Mouse (Mus musculus): ENCODE data around the gene Smyd3. TPM values are rescaled to one million over a fixed set of nuclear protein-coding genes. Genes with fewer than 3 reads are reported as not detected.
A peak's percentile ranks its signal among the peaks of the same experiment; 100 is the strongest.

Gene Smyd3
- polyA plus RNA-seq, 1 experiment from 2014 or later, result 9.5 TPM

DNA sequence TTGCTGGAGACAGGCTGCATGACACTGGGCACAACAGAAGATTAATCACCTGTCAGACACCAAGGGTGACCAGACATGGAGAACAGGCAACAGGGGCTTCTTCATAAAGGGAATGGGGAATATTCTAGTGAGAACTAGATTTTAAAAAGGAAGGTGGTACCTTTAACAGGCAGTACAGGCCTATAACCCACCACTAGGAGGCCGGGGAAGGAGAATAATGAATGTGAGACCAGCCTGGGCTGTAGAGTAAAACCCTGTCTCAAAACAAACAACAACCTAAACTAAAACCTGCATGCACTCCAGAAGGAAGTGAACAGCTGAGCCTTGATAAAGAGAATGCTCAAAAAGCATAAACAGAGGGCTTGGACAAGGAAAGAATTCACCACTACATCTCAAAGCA, 297.6 kb downstream of the Smyd3 start:
- ATAC-seq, result no peak
- H3K4me3 ChIP-seq, result no peak overlapping the region
- H3K36me3 ChIP-seq, result no peaks in the 10 kb centered on the region
- no peaks in the 10 kb centered on the region for H3K9me3 ChIP-seq (replicated peaks)
- no peak overlapping the region for H3K4me2 ChIP-seq
- H3K9ac ChIP-seq, result no peak overlapping the region
- WGBS (ENCODE audit: insufficient replicate concordance), result 50% methylated on average over 1 of the region's 1 CpGs
- no peak overlapping the region for H3K27ac ChIP-seq
- H3K4me1 ChIP-seq, result no peaks in the 10 kb centered on the region
- no peaks in the 10 kb centered on the region for H3K27me3 ChIP-seq (replicated peaks)

DNA sequence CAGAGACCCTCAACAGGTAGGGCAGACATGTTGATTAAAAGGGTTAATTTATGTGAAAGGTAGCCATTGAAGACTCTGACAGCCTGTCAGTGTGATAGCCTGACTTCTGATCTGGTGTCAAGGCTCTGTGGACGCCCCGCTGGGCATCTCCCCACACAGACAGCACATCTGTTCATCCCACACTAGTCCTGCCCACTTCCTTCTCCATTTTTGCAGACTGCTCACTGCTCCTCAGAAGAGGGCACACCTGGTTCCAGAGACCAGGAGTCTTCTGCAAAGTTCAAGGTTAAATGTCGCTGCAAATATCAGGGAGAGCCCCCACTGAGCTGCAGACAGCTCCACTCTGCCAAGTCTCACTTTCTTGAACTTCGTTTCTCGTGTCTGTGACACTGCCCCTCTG, 299.8 kb downstream of the Smyd3 start:
- H3K4me2 ChIP-seq, result no peak overlapping the region
- no peaks in the 10 kb centered on the region for H3K36me3 ChIP-seq
- H3K9me3 ChIP-seq (replicated peaks), result no peaks in the 10 kb centered on the region

DNA sequence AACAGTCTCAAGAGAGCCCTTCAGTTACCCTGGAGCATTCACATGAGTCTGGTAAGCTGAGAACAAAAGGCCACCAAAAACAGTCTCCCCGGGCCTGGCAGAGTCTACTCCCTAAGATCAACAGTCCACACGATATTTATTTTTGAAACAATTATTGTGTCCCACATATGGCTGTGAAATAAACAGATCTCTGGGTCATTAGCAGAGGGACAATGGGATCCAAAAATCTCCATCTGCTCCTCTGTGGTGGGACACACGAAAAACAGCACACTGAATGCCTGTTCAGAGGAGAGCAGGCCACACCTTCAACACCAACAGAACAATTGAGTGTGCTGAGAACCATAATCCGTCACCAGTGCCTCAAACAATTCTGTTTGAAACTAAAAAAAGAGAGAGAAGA, 300.8 kb downstream of the Smyd3 start:
- WGBS (ENCODE audit: insufficient replicate concordance), result 62% methylated on average over 4 of the region's 4 CpGs
- no peak overlapping the region for H3K4me3 ChIP-seq

More for the DNA sequence above, 299.8 kb downstream of the Smyd3 start:
- Histone ChIP-seq H3K4me1 (peaks cover 3% of the 10 kb centered on the region; the same call in 1 of the 2 replicates), H3K27me3 (replicated peaks) (no peaks in the 10 kb centered on the region), H3K4me3 (no peak overlapping the region), H3K9ac (no peak overlapping the region), H3K27ac (no peak overlapping the region)
- no peak for ATAC-seq
- 50% methylated on average over 5 of the region's 5 CpGs for whole genome bisulfite sequencing (ENCODE audit: insufficient replicate concordance)

DNA sequence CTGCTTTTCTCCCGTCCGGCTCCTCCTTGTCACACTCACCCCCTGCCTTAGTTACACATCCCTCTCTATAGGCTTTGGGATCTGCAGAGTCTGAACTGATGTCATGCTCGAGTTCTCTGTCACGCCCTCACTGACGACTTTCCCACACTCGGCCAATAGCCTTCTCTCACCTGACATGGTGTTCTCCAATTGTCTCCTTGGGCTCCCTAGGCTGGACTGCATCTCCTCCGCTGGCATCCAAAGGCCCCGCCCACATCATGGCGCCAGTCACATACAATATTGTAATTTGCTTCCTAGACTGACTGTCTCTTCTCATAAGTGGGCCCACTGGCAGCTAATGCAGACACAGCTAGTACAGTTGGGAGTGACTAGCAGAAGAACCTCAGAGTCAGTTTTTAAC, 304.5 kb downstream of the Smyd3 start:
- H3K4me3 ChIP-seq, result no peak overlapping the region
- H3K27ac ChIP-seq, result no peak overlapping the region
- no peaks in the 10 kb centered on the region for H3K27me3 ChIP-seq (replicated peaks)
- H3K9ac ChIP-seq, result no peak overlapping the region
- no peak overlapping the region for H3K4me2 ChIP-seq
- ATAC-seq, result no peak
- H3K4me1 ChIP-seq, result peaks cover 3% of the 10 kb centered on the region; the same call in 1 of the 2 replicates
- H3K9me3 ChIP-seq (replicated peaks), result no peaks in the 10 kb centered on the region
- no peaks in the 10 kb centered on the region for H3K36me3 ChIP-seq
- 76% methylated on average over 9 of the region's 9 CpGs for WGBS (ENCODE audit: insufficient replicate concordance)

More for the DNA sequence above, 300.8 kb downstream of the Smyd3 start:
- no peaks in the 10 kb centered on the region for H3K9me3 ChIP-seq (replicated peaks)
- H3K9ac ChIP-seq, result no peak overlapping the region
- H3K4me2 ChIP-seq, result no peak overlapping the region
- no peaks in the 10 kb centered on the region for H3K36me3 ChIP-seq
- H3K27me3 ChIP-seq (replicated peaks), result no peaks in the 10 kb centered on the region
- peaks cover 3% of the 10 kb centered on the region; the same call in 1 of the 2 replicates for H3K4me1 ChIP-seq
- H3K27ac ChIP-seq, result no peak overlapping the region
- no peak for ATAC-seq

DNA sequence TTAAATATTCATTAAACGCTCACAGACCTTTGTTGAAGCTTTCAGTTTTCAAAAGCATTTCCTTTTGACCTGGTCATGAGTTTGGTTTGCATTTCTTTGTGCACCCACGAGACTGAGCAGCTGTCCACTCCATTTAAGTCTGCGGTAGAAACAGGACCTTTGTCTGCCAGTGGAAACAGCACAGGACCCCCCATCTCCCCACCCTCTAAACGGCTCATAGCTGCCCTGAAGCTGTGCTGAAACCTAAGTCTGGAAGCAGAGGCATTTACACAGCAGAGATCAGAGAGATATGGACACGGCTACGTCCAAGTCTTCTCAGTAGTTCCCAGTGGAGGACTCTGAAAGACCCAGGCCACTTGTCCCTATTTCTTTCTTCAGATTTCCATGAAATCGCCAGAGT, 305.5 kb downstream of the Smyd3 start:
- H3K4me2 ChIP-seq, result no peak overlapping the region
- no peak overlapping the region for H3K27ac ChIP-seq
- WGBS (ENCODE audit: insufficient replicate concordance), result 55% methylated on average over 7 of the region's 7 CpGs
- no peak overlapping the region for H3K4me3 ChIP-seq
- H3K9ac ChIP-seq, result no peak overlapping the region
- H3K36me3 ChIP-seq, result no peaks in the 10 kb centered on the region
- ATAC-seq, result no peak
- H3K27me3 ChIP-seq (replicated peaks), result no peaks in the 10 kb centered on the region
- no peaks in the 10 kb centered on the region for H3K9me3 ChIP-seq (replicated peaks)
- H3K4me1 ChIP-seq, result peaks cover 4% of the 10 kb centered on the region; the same call in 1 of the 2 replicates

DNA sequence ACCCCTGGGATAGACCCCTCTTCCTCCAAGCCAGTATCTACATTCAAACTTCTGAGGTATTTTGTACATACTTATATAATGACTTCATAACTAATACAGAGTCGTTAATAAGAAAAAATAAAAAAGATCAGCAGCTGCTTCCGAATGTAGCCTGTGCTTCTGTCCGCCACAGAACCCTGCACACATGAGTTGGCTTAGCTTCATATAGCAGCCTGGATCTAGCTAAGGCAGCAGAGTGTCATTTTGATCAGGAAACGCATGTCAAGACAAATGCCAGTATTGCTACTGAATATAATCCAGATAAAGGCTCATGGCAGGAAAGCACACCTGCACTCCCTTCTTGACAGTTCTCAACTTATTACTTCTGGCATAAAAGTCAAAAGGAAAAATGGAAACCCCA, 306.5 kb downstream of the Smyd3 start:
- 61% methylated on average over 4 of the region's 4 CpGs for WGBS (ENCODE audit: insufficient replicate concordance)
- Histone ChIP-seq H3K27ac (no peak overlapping the region), H3K4me2 (no peak overlapping the region), H3K36me3 (no peaks in the 10 kb centered on the region), H3K4me3 (no peak overlapping the region), H3K4me1 (peaks cover 8% of the 10 kb centered on the region; the same call in 1 of the 2 replicates), H3K27me3 (replicated peaks) (no peaks in the 10 kb centered on the region), H3K9me3 (replicated peaks) (no peaks in the 10 kb centered on the region), H3K9ac (no peak overlapping the region)
- no peak for ATAC-seq

DNA sequence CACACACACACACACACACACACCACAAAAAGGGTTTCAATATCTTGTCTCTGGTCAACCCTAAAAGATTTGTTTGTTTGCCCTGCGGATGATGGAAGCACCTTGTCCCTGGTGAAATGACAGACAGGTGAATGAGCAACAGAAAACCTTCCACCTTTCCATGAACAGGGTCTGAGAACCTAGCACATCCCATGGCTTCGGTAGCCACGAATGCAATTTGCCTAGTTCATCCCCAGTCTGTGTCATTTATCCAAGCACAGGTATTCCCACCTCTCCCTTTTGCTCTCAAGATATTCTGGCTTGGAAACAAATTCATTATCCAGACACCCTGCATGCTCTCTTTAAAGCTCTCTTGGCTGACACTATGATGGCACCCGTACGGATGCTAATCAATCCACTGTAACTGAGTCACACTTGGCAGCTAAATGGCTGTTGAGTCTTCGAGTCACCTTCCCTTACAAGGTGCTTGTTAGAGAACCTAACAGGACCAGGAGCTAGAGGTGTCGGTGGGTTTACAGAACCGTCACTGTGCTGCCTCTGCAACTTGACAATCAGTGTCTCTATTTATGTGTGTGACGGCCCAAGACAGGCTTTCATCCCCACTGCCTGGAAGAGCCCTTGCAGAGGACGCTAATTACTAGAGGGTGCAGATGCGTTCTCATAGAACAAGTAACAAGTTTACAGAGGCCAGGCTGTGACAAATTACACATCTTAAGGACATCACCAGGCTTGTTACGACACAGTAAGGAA, 309.8 kb downstream of the Smyd3 start:
- Histone ChIP-seq H3K9ac (no peak overlapping the region), H3K27me3 (replicated peaks) (no peaks in the 10 kb centered on the region), H3K4me1 (peaks cover 4% of the 10 kb centered on the region; the same call in 1 of the 2 replicates), H3K27ac (no peak overlapping the region), H3K4me3 (no peak overlapping the region), H3K36me3 (no peaks in the 10 kb centered on the region), H3K4me2 (no peak overlapping the region), H3K9me3 (replicated peaks) (no peaks in the 10 kb centered on the region)
- ATAC-seq, result no peak
- 77% methylated on average over 12 of the region's 12 CpGs for WGBS (ENCODE audit: insufficient replicate concordance)

DNA sequence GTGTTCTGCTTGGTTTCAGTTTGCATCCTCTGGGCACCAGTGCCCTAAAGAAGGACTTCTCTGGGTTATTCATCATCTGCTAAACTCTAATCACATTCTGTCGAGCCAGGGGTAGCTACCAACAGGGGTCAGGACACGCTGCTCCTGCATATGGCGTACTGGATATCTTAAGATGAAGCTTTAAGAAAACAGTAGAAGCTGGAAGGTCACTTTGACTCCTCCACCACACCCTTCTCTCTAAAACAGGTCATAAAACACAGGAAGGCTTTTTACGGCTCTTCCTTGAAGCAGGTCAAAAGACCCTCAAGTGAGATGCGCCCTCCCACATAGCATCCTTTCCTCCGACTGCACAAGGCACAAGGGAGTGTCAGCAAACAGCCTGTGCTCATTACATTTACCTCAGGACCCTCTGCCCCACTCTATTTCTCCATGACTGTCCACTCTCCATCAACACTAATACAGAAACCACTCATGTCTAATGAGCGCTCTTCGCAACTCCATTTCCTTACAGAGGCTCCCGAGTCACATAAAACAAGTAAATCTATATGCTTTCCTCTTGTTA, 310.6 kb downstream of the Smyd3 start:
- Histone ChIP-seq H3K27ac (no peak overlapping the region), H3K4me2 (no peak overlapping the region), H3K4me1 (peaks cover 4% of the 10 kb centered on the region; the same call in 1 of the 2 replicates), H3K27me3 (replicated peaks) (no peaks in the 10 kb centered on the region), H3K9me3 (replicated peaks) (no peaks in the 10 kb centered on the region), H3K9ac (no peak overlapping the region), H3K4me3 (no peak overlapping the region), H3K36me3 (no peaks in the 10 kb centered on the region)
- ATAC-seq, result no peak
- 69% methylated on average over 9 of the region's 9 CpGs for WGBS (ENCODE audit: insufficient replicate concordance)

DNA sequence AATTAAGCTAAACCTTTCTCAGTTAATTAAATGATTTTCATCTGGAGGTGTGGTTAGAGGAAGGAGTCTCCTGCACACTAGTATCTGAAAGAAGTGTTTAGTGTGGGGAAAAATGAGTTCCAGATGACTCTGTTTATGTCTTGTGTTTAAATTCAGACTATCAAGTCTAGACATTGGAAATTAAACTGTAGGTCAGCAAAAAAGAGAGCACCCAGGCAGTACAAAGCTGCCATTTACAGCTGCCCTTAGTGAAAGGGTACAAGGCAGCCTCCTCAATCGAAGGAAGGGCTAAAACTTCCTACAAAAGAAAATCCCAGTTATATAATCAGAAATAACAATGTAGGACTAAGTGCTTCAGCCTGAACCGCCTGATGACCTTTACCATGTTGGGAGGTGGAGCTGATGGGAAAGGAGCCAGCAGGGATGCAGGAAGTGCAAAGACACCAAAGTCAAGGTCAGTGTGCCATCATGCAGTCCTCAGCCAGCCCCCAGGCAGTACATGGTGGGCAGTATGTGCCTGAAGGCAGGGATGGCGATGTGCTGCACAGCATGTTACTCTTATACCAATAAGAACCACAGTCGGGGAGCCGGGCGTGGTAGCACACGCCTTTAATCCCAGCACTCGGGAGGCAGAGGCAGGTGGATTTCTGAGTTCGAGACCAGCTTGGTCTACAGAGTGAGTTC, 319.2 kb downstream of the Smyd3 start:
- Histone ChIP-seq H3K4me1 (peaks cover 4% of the 10 kb centered on the region; the same call in 1 of the 2 replicates), H3K27ac (peak overlapping the region; percentile 40; the same call in 1 of the 2 replicates), H3K9me3 (replicated peaks) (no peaks in the 10 kb centered on the region), H3K4me3 (no peak overlapping the region), H3K9ac (no peak overlapping the region), H3K27me3 (replicated peaks) (no peaks in the 10 kb centered on the region), H3K36me3 (no peaks in the 10 kb centered on the region), H3K4me2 (no peak overlapping the region)
- WGBS (ENCODE audit: insufficient replicate concordance), result 67% methylated on average over 9 of the region's 9 CpGs
- no peak for ATAC-seq

DNA sequence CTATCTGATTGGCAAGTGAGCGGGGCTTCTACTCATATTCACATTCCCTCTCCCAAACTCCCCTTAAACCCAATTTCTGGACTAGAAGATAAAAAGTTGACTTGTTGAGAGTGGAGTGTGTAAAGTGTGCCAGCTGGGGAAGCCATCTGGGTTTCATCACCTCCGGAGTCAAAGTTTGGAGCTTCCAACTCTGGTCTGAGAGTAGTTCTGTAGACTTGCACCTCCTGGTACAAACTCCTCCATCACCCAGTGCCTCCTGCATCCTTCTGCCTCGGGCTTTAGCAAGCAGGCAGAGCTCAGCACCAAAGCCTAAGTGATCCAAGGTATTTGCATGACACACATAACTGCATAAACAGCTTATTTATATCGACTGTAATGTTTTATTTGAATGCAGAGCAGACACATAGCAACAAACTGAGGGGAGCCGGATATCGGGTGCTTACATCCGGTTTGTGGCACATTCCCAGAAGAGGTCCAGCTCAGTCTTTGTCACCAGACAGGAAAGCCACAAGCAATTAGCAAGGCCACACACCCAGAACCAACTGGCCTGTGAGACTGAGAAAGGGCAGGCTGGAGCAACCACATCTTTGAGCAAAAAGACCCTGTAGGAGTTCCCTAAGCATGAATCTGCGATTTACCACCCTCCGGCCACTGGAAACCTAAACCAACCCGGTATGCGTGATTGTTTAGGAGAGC, 319.9 kb downstream of the Smyd3 start:
- Histone ChIP-seq H3K27ac (0 out of 2 replicates have a peak overlapping the region, but pooled peaks have one; percentile 40), H3K4me1 (peaks cover 4% of the 10 kb centered on the region; the same call in 1 of the 2 replicates), H3K9me3 (replicated peaks) (no peaks in the 10 kb centered on the region), H3K4me2 (no peak overlapping the region), H3K9ac (no peak overlapping the region), H3K36me3 (no peaks in the 10 kb centered on the region), H3K27me3 (replicated peaks) (no peaks in the 10 kb centered on the region), H3K4me3 (no peak overlapping the region)
- 44% methylated on average over 11 of the region's 11 CpGs for WGBS (ENCODE audit: insufficient replicate concordance)
- ATAC-seq, result no peak

DNA sequence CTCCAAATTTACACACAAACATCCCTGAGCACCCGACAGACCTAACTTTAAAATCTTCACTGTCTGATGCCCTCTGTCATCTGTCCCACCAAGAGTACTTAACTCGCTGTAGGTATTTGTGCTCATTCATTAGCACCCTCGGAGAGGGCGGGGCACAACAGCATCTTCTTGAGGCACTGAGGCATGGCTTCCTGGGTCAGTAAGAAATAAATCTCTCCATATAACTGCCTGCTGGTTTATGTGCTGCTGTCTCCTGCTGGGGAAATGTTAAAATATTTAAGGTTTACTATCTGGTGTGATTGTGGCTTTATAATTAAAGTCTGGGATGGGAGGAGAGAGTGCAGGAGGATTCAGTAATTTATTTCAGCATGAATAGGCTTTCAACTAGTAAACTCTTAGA, 320.7 kb downstream of the Smyd3 start:
- H3K4me2 ChIP-seq, result no peak overlapping the region
- H3K9me3 ChIP-seq (replicated peaks), result no peaks in the 10 kb centered on the region
- no peak overlapping the region for H3K27ac ChIP-seq
- no peak for ATAC-seq
- no peaks in the 10 kb centered on the region for H3K27me3 ChIP-seq (replicated peaks)
- WGBS (ENCODE audit: insufficient replicate concordance), result 62% methylated on average over 4 of the region's 4 CpGs
- H3K4me1 ChIP-seq, result peaks cover 4% of the 10 kb centered on the region; the same call in 1 of the 2 replicates
- no peak overlapping the region for H3K4me3 ChIP-seq
- no peaks in the 10 kb centered on the region for H3K36me3 ChIP-seq
- no peak overlapping the region for H3K9ac ChIP-seq

DNA sequence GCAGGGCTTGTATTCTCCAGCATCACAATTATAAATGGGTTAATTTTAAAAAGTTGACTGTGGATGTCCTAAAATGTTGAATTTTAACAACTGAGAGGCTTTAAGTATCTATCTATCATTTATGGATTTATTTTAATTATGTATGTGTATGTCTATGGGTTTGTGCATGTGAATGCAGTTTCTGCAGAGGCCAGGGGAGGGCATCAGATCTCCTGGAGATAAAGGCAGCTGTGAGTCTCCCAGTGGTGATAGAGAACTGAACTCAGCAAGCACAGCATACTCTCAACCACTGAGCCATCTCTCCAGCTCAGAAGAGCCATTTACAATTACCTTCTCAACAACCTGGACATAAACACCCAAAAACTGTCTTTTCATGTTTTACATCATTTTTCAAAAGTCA, 321.4 kb downstream of the Smyd3 start:
- Histone ChIP-seq H3K4me3 (no peak overlapping the region), H3K27ac (no peak overlapping the region), H3K27me3 (replicated peaks) (no peaks in the 10 kb centered on the region), H3K9ac (no peak overlapping the region), H3K4me1 (peaks cover 4% of the 10 kb centered on the region; the same call in 1 of the 2 replicates), H3K4me2 (no peak overlapping the region), H3K9me3 (replicated peaks) (no peaks in the 10 kb centered on the region), H3K36me3 (no peaks in the 10 kb centered on the region)
- ATAC-seq, result no peak

All from liver, embryonic 12.5 days (tissue).